22 mouse cellular contexts compared by ENCODE assay signal in genomic region chr1:89801506-89801905, GRCm38 (mm10).
DNase-seq lines count a peak whose midpoint lies in the region; ATAC-seq and TF ChIP-seq lines count a peak whose summit lies in the region.
"Had no signal": no experiment of that assay in that cellular context is flagged by ENCODE, and none has a peak within 500 bp of the region (broad histone marks: within the 10 kb centered on the region; RNA-seq: fewer than 3 reads in every experiment).

No protein-coding gene starts in this region.

- peak; percentile 13 to 55 for DNase-seq in left cerebral cortex, postnatal 25 days (ENCODE audit: low spot score in 2 of 2)
- no peak for DNase-seq in left cerebral cortex, adult 2 months (ENCODE audit: extremely low spot score in 1 of 2, low spot score in 2 of 2)
- DNase-seq in 416B (ENCODE audit: low read depth) = peak; percentile 24
- peak; percentile 43 for DNase-seq in NIH3T3 (ENCODE audit: low read depth)
- peak; percentile 12 for DNase-seq in layer of hippocampus, adult 9-10 months (ENCODE audit: low spot score)
- no peak for DNase-seq in ovary, postnatal 14 days (ENCODE audit: low spot score)
- DNase-seq: adrenal gland, postnatal 36 days; cerebellum, adult 11 months; cerebellum, adult 9-11 months; gastrocnemius, postnatal 36 days; kidney, adult 11 months; lung, adult 18-20 months; lung, postnatal 4 days; midbrain, embryonic 14.5 days; thymus, postnatal 25 days had no signal

- TF ChIP-seq CTCF in left cerebral cortex, adult 2 months (IDR thresholded peaks at IDR 0.05) = no peak

- no peak for ATAC-seq in kidney, embryonic 14.5 days (ENCODE audit: low FRiP score, low TSS enrichment)
- ATAC-seq: forebrain, embryonic 15.5 days; liver, embryonic 12.5 days had no signal

- H3K27me3 ChIP-seq in kidney, embryonic 14.5 days (ENCODE audit: control insufficient read depth, insufficient read depth, low read length) = no peaks in the 10 kb centered on the region
- H3K27me3 ChIP-seq: embryonic facial prominence, embryonic 15.5 days; forebrain, embryonic 15.5 days; hindbrain, embryonic 13.5 days; liver, embryonic 12.5 days had no signal

- H3K36me3 ChIP-seq in kidney, embryonic 14.5 days (ENCODE audit: control insufficient read depth, insufficient read depth, low read length) = no peaks in the 10 kb centered on the region; the same call in 1 of the 2 replicates
- H3K36me3 ChIP-seq: forebrain, embryonic 15.5 days; liver, embryonic 12.5 days had no signal

- no peaks in the 10 kb centered on the region for H3K4me1 ChIP-seq in kidney, embryonic 14.5 days (ENCODE audit: control insufficient read depth, insufficient read depth, low read length)
- H3K4me1 ChIP-seq: embryonic facial prominence, embryonic 15.5 days; liver, embryonic 12.5 days had no signal

- no peak overlapping the region for H3K9ac ChIP-seq in kidney, embryonic 14.5 days (ENCODE audit: low read depth, low read length)
- H3K9ac ChIP-seq: embryonic facial prominence, embryonic 15.5 days; forebrain, embryonic 15.5 days; hindbrain, embryonic 13.5 days; limb, embryonic 13.5 days; liver, embryonic 12.5 days had no signal

- H3K9me3 ChIP-seq in kidney, embryonic 14.5 days (ENCODE audit: control insufficient read depth, low read length) = no peaks in the 10 kb centered on the region
- H3K9me3 ChIP-seq: embryonic facial prominence, embryonic 15.5 days; forebrain, embryonic 15.5 days; hindbrain, embryonic 13.5 days; limb, embryonic 13.5 days; liver, embryonic 12.5 days had no signal

- no peak overlapping the region for H3K4me3 ChIP-seq in left cerebral cortex, adult 2 months
- no peak overlapping the region for H3K4me3 ChIP-seq in kidney, embryonic 14.5 days (ENCODE audit: low read length)
- H3K4me3 ChIP-seq: embryonic facial prominence, embryonic 15.5 days; forebrain, embryonic 15.5 days; hindbrain, embryonic 13.5 days; limb, embryonic 13.5 days; liver, embryonic 12.5 days had no signal

- 81% methylated on average over 5 of the region's 5 CpGs for WGBS in kidney, embryonic 14.5 days

- H3K27ac ChIP-seq in left cerebral cortex, adult 2 months = no peak overlapping the region
- no peak overlapping the region for H3K27ac ChIP-seq in kidney, embryonic 14.5 days (ENCODE audit: low read depth, low read length)
- H3K27ac ChIP-seq: embryonic facial prominence, embryonic 15.5 days; forebrain, embryonic 15.5 days; hindbrain, embryonic 13.5 days; limb, embryonic 13.5 days; liver, embryonic 12.5 days; stomach, postnatal 0 days had no signal

- no peak overlapping the region for H3K4me2 ChIP-seq in kidney, embryonic 14.5 days (replicated peaks; ENCODE audit: low read depth, low read length)
- H3K4me2 ChIP-seq: embryonic facial prominence, embryonic 15.5 days; forebrain, embryonic 15.5 days; hindbrain, embryonic 13.5 days; limb, embryonic 13.5 days; liver, embryonic 12.5 days had no signal

- intact Hi-C loops in left cerebral cortex, postnatal 25 days (cut with DNase I) = no loop called here
- intact Hi-C loops in left cerebral cortex, adult 2 months (cut with DNase I) = no loop called here

Comparison
In these comparisons a context has a peak if more than half of its experiments do, and no peak if none do; other contexts are left out.
1. DNase-seq: peak in left cerebral cortex, postnatal 25 days (2 of 2), 416B (single experiment), NIH3T3 (single experiment) and layer of hippocampus, adult 9-10 months (single experiment); none in left cerebral cortex, adult 2 months (0 of 2) and ovary, postnatal 14 days (single experiment).